Mouse (Mus musculus) forebrain, embryonic 13.5 days (tissue): ENCODE results near the gene Tbl3. TPM values are rescaled to one million over a fixed set of nuclear protein-coding genes. Genes with fewer than 3 reads are reported as not detected.
A peak's percentile ranks its signal among the peaks of the same experiment; 100 is the strongest.

Experiments used
- ATAC-seq: fragments of 200-750 bp; cut with Nextera tagmentation; 2 replicates; pipeline ENCODE4 v1.8.0; 2017
- H3K27ac ChIP-seq: fragments of 300-500 bp; sonication (generic); 2 replicates; pipeline ENCODE4 v1.5.1; 2015; ENCODE audit warnings: inconsistent platforms, mild to moderate bottlenecking, moderate library complexity
- H3K27me3 ChIP-seq: fragments of 300-500 bp; sonication (generic); 2 replicates; pipeline ENCODE4 v1.6.1; 2015; ENCODE audit warnings: mild to moderate bottlenecking, inconsistent platforms
- H3K36me3 ChIP-seq: fragments of 300-500 bp; sonication (generic); 2 replicates; pipeline ENCODE4 v1.6.1; 2015; ENCODE audit warnings: mild to moderate bottlenecking, inconsistent platforms; ENCODE audit not compliant: poor library complexity, severe bottlenecking
- H3K4me1 ChIP-seq: fragments of 300-500 bp; sonication (generic); 2 replicates; pipeline ENCODE4 v1.6.1; 2015; ENCODE audit warnings: inconsistent platforms
- H3K4me2 ChIP-seq: fragments of 300-500 bp; sonication (generic); 2 replicates; pipeline ENCODE4 v1.6.1; 2015; ENCODE audit warnings: inconsistent platforms, mild to moderate bottlenecking, moderate library complexity
- H3K4me3 ChIP-seq: fragments of 300-500 bp; sonication (generic); 2 replicates; pipeline ENCODE4 v1.5.1; 2015; ENCODE audit warnings: mild to moderate bottlenecking, inconsistent platforms
- H3K9ac ChIP-seq: fragments of 300-500 bp; sonication (generic); 2 replicates; pipeline ENCODE4 v1.6.1; 2015; ENCODE audit warnings: mild to moderate bottlenecking, inconsistent platforms
- H3K9me3 ChIP-seq: fragments of 300-500 bp; sonication (generic); replicated peaks from 2 replicates; pipeline ENCODE4 v1.6.1; 2016; ENCODE audit warnings: inconsistent platforms
- WGBS: fragments of 180-500 bp; shearing (Covaris S2); methylation state at CpG from one replicate; pipeline ENCODE4 v1.1.7; 2015; 5-methylcytosine and 5-hydroxymethylcytosine counted together
- polyA plus RNA-seq: library from polyadenylated mRNA; unstranded; fragments of >200 nt; fragmentation: Nextera tagmentation; extraction: Ambion mirVana; gene quantifications from 2 replicates; pipeline ENCODE4 v1.2.1, GENCODE M21; 2015

Gene Tbl3
- polyA plus RNA-seq, 1 experiment from 2014 or later, result 86.9 TPM

DNA sequence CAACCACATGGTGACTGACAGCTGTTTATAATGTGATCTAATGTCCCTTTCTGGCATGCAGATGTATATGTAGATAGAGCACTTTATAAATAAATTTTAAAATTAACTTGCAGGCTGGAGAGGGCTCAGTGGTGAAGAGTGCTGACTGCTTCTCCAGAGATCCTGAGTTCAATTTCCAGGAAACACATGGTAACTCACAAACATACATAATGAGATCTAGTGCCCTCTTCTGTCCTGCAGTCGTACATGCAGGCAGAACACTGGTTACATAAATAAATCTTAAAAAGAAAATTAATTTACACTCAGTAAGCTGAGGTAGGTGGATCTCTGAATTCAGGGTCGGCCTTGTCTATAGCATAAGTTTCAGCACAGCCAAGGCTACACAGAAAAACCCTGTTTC lies 1.2 kb upstream of the Tbl3 start:
- Histone ChIP-seq H3K4me3 (peak overlapping the region; percentile 83; the same call in 1 of the 2 replicates), H3K4me2 (no peak overlapping the region), H3K9ac (no peak overlapping the region), H3K9me3 (no peaks in the 10 kb centered on the region), H3K27ac (no peak overlapping the region), H3K4me1 (peaks cover 19% of the 10 kb centered on the region), H3K36me3 (peaks cover 20% of the 10 kb centered on the region), H3K27me3 (no peaks in the 10 kb centered on the region)
- WGBS, result 35% methylated on average over 2 of the region's 2 CpGs
- no peak for ATAC-seq

DNA sequence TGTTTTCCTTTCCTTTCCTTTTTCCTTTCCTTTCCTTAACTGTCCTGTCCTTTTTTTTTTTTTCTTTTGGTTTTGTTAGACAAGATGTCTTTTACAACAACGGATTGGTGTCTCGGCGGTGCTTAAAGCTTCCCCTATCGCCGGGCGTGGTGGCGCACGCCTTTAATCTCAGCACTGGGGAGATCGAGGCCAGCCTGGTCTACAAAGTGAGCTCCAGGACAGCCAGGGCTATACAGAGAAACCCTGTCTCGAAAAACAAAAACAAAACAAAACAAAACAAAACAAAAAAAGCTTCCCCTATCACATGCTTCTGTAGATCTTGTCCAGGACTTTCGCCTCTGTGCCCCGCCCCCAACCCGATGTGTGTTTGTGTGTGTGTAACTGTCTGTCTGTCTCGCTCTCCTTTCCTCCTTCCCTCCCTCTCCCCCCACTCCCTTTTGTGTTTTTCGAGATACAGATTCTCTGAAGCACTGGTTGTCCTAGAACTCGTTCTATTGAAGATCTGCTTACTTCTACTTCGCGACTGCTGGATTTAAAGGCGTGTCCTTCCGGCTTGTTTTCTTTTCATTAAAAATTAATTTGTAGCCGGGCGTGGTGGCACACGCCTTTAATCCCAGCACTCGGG lies 453 bp upstream of the Tbl3 start:
- peaks cover 19% of the 10 kb centered on the region for H3K4me1 ChIP-seq
- peak; percentile 50; the same call in 1 of the 2 replicates for ATAC-seq
- peaks cover 24% of the 10 kb centered on the region for H3K36me3 ChIP-seq
- peak overlapping the region; percentile 89 for H3K4me2 ChIP-seq
- peak overlapping the region; percentile 83 for H3K4me3 ChIP-seq
- no peaks in the 10 kb centered on the region for H3K9me3 ChIP-seq
- H3K27ac ChIP-seq, result peak overlapping the region; percentile 74
- 6% methylated on average over 24 of the region's 24 CpGs for WGBS
- H3K27me3 ChIP-seq, result no peaks in the 10 kb centered on the region
- peak overlapping the region; percentile 84 for H3K9ac ChIP-seq

DNA sequence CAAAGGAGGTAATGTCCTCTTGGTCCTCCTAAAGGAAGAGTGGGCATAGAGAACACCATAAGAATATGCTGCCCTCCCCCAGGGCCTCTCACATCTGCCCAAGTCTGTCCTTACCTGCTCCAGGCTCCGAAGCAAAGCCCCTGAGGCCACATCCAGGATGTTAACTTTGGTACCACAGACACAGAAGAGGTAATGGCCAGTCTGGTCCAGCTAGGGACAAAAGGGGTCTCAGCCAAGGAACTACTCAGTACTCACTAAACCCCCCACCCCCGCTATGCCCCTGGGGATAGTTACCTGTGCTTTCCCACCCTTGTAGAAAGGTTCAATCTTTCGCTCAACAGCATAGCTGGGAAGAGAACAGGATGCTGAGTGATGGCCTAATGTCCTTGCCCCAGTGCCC lies 1.6 kb downstream of the Tbl3 start:
- no peak for ATAC-seq
- Histone ChIP-seq H3K9me3 (no peaks in the 10 kb centered on the region), H3K4me2 (peak overlapping the region; percentile 89), H3K4me3 (peak overlapping the region; percentile 83), H3K27ac (no peak overlapping the region), H3K4me1 (peaks cover 19% of the 10 kb centered on the region), H3K27me3 (no peaks in the 10 kb centered on the region), H3K9ac (no peak overlapping the region), H3K36me3 (peaks cover 45% of the 10 kb centered on the region)
- 98% methylated on average over 3 of the region's 3 CpGs for WGBS

DNA sequence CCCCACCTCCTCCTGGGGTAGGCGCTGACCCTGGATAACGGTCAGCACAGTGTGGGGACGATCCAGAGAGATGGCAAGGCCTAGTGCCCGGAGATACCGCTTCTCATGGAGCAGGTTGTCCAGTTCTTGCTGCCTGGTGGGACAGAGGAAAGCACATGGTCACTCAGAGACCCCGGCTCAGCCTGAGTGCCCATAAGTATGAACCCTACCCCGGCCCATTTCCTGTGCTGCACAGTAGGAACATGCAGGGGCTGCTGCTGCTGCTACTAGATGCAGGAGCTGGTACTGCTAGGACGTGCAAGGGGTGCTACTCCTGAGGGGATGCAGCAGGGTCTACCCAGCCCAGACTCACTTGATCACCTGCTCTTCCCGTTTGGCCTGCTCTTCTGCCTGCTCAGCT lies 6.2 kb downstream of the Tbl3 start:
- ATAC-seq, result no peak
- Histone ChIP-seq H3K4me1 (peaks cover 27% of the 10 kb centered on the region), H3K4me3 (no peak overlapping the region), H3K4me2 (no peak overlapping the region), H3K9me3 (no peaks in the 10 kb centered on the region), H3K36me3 (peaks cover 59% of the 10 kb centered on the region), H3K9ac (no peak overlapping the region), H3K27ac (no peak overlapping the region), H3K27me3 (no peaks in the 10 kb centered on the region)
- 92% methylated on average over 9 of the region's 9 CpGs for WGBS

DNA sequence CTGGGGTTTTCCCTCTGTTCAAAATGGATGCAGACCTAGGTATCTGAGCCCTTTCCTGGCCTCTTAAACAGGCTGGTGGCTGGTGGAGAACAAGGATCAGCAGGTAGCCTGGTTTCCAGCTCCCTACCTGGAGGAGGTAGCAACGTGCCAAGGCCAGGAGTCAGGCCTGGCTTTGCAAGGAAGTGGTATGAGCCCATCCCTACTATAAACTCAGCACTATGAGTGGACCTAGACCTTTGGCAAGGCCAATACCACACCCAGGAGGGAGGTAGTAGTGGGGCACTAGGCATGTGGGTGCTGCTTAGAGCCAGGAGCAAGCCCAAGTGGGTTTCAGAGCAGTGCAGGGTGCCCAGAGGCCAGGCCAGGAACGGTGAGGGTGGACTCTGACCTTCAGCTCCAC lies 8.0 kb downstream of the Tbl3 start:
- no peak for ATAC-seq
- peaks cover 31% of the 10 kb centered on the region for H3K4me1 ChIP-seq
- H3K4me3 ChIP-seq, result no peak overlapping the region
- H3K27ac ChIP-seq, result no peak overlapping the region
- 82% methylated on average over 2 of the region's 2 CpGs for WGBS
- peaks cover 47% of the 10 kb centered on the region for H3K36me3 ChIP-seq
- no peaks in the 10 kb centered on the region for H3K27me3 ChIP-seq
- H3K9ac ChIP-seq, result no peak overlapping the region
- no peak overlapping the region for H3K4me2 ChIP-seq
- no peaks in the 10 kb centered on the region for H3K9me3 ChIP-seq

DNA sequence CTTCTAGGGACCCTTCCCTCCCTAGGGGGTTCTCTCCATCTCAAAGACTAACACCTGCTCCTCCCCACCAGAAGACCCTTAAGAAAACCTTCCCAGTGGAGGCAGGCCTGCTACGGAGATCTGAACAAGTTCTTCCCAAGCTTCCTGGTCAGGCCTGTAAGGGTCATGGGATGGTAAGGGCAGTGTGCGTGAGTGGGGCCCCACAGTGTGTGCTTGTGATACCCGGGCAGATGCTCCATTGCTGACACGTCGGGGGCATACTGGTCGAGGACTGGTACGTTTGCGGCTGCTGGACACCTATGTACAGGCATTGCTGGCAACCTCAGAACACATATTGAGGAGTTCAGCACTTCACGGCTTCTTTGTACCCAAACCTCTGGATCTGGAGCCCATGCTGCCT lies 8.7 kb downstream of the Tbl3 start:
- H3K4me1 ChIP-seq, result peaks cover 31% of the 10 kb centered on the region
- ATAC-seq, result no peak
- H3K27ac ChIP-seq, result no peak overlapping the region
- H3K9ac ChIP-seq, result no peak overlapping the region
- 75% methylated on average over 9 of the region's 9 CpGs for WGBS
- no peak overlapping the region for H3K4me2 ChIP-seq
- H3K4me3 ChIP-seq, result no peak overlapping the region
- no peaks in the 10 kb centered on the region for H3K27me3 ChIP-seq
- no peaks in the 10 kb centered on the region for H3K9me3 ChIP-seq
- peaks cover 39% of the 10 kb centered on the region for H3K36me3 ChIP-seq

DNA sequence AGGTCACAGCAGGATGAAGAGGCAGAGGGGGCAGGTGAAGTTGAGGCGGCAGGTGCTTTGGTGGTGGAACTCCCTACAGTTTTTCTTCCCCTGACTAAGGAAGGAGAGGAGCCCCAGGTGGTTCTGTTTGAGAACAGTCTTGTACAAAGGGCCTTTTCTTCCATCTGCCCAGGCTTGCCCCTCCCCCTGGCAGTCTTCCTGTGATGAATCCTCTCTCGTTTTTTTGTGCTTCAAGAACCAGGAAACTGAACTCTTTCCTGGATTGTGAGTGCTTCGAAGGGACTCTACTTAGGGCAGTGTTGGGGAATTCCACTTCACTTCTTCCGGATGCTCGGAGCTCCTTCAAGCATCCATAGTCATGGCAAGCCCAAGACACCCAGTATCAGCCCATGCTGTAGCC lies 9.5 kb downstream of the Tbl3 start:
- ATAC-seq, result no peak
- Histone ChIP-seq H3K27ac (no peak overlapping the region), H3K9ac (no peak overlapping the region), H3K4me1 (peaks cover 31% of the 10 kb centered on the region), H3K4me3 (no peak overlapping the region), H3K9me3 (no peaks in the 10 kb centered on the region), H3K36me3 (peaks cover 40% of the 10 kb centered on the region), H3K4me2 (no peak overlapping the region), H3K27me3 (no peaks in the 10 kb centered on the region)
- 17% methylated on average over 5 of the region's 5 CpGs for WGBS

DNA sequence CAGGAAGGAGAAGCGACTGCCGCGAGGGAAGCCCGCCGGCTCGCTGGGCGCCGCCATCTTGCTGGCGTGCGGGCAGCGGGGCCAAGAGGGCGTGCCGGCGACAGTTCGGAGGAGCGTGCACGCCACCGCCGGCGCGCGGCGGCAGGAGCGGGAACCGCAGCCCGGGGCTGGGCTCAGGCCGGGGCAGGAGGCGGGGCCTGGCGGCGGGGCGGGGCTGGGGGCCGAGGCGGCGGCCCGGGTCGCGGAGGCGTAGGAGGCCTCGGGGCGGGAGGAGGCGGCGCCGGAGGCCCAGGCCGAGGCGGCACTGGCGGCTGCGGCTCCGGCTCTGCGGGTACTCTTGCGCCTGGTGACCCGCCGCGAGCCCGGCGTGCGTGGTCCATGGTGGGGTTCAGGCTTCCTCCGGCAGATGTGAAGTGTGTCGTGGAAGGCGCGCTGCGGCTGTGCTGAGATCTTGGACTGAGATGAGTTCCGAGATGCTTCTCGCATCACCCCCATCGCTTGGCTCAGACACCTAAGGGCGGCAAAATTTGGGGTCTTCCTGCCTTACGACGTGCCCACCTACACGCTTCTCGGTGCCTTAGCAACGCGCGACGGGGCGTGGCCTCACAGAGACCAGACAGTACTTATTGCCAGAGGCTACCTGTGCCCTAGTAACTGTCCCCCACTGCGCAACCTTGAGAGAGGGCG lies 11.3 kb downstream of the Tbl3 start, which contains the start of the genes Gfer and Noxo1:
Gene Gfer (minus strand): TSS at position 146 of the 687 bp plus-strand sequence.
Gene Noxo1 (plus strand): TSS at position 224 of the 687 bp plus-strand sequence.
- Histone ChIP-seq H3K27me3 (no peaks in the 10 kb centered on the region), H3K4me1 (peaks cover 31% of the 10 kb centered on the region), H3K27ac (peak within 1 kb of the TSS; percentile 84), H3K9me3 (no peaks in the 10 kb centered on the region), H3K4me2 (peak within 1 kb of the TSS; percentile 66), H3K4me3 (peak within 1 kb of the TSS; percentile 79), H3K36me3 (peaks cover 33% of the 10 kb centered on the region), H3K9ac (peak within 1 kb of the TSS; percentile 87)
- ATAC-seq, result peak; percentile 89
- WGBS, result under 1% methylated on average over 46 of the region's 76 CpGs

DNA sequence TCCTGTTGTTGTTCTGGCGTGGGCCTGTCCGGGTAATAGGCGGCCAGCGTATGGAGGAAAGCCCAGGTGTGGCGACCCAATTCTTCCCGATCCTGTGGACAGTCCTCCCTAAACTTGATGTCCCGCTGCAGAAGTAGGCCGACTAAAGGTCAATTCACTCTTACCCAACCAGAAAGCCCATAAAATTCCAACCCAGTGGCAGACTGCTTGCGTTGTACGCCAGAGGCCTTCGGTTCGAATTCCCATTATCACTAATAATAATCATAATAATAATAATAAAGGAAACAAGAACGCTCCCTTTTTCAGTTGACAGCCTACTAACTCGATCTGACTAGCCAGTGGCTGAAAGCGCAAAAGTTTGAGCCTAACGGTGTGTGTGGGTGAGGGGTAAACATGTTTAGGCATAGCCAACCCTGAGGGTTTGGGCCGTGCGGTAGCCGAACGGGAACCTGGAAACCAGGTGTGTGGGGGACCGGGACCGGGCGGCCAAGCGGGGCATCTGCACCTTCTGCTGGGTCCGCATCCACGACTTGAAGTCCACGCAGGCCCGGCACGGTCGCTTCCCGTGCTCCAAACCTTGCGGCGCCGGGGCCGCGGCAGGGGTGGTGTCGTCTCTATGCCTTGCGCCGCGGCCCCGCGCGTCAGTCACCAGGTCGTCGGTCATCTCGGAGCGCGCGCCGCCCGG lies 12.0 kb downstream of the Tbl3 start:
- H3K4me2 ChIP-seq, result peak overlapping the region; percentile 66
- WGBS, result 5% methylated on average over 48 of the region's 51 CpGs
- ATAC-seq, result peak; percentile 56

DNA sequence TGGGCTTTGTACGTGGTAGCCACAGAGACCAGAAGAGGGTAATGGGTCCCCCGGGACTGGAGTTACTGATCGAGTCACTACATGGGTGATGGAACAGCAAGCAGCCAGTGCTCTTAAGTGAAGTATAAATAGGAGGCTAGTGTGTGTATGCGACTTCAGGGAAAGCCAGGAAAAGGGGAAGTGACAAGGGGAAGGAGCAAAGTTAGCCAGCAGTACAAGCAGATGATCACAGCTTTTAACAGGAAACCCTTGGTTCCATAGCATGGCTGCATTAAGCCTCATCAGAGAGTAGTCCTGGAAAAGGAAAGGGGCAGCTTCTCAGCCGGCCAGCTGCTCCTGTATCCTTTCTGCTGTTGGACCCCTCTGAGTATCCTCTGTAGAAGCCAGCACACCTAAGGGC lies 15.1 kb downstream of the Tbl3 start:
- Histone ChIP-seq H3K9ac (no peak overlapping the region), H3K27ac (no peak overlapping the region), H3K4me2 (no peak overlapping the region), H3K27me3 (peaks cover 28% of the 10 kb centered on the region), H3K9me3 (no peaks in the 10 kb centered on the region), H3K4me3 (no peak overlapping the region), H3K36me3 (peaks cover 15% of the 10 kb centered on the region), H3K4me1 (peaks cover 46% of the 10 kb centered on the region)
- ATAC-seq, result no peak
- WGBS, result 84% methylated on average over 5 of the region's 5 CpGs

More for the DNA sequence above, 12.0 kb downstream of the Tbl3 start:
- H3K27me3 ChIP-seq, result peaks cover 4% of the 10 kb centered on the region
- H3K9me3 ChIP-seq, result no peaks in the 10 kb centered on the region
- peak overlapping the region; percentile 84 for H3K27ac ChIP-seq
- peaks cover 35% of the 10 kb centered on the region for H3K4me1 ChIP-seq
- H3K36me3 ChIP-seq, result peaks cover 26% of the 10 kb centered on the region
- H3K9ac ChIP-seq, result peak overlapping the region; percentile 87
- peak overlapping the region; percentile 79 for H3K4me3 ChIP-seq

DNA sequence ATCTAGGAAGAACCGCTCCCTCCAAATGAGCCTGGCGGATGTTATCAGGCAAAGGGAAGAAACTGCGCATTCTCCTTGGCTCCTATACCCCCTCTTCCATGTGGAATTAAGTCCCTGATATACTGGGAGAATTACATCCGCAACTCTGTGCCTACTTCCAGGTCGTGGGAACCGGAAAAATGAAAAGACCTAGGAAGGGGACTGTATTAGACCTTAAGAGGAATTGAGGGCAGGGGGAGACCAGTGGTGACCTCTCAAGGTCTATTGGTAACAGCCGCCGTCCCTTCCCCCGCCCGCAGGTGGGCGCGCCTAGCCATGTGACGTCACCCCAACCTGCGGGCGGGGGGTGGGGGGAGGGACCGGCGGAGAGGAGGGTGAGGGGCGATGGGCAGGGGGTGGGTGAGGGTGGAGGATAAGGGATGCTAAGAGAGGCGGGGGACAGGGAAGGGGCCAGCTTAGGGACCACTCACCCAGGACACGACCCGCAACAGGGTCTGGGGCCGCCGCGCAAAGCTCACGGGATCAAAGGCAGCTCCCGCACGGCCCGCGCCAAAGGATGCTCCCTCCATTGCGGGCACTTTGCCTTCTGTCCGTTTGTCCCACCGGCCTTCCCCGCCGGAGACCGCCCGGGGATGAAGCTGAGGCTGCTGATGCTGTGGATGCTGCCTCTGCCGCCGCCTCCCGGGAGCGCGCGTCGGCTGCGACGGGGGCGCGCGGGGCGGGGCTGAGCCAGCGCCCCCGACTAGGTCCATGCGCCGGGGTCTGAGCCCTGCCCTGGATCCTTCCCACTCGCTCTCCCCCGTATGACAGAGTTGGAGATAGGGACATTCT lies 18.0 kb downstream of the Tbl3 start, which contains the start of gene Syngr3:
Gene Syngr3 (minus strand): TSS at position 705 of the 831 bp plus-strand sequence.
- Histone ChIP-seq H3K36me3 (peaks cover 22% of the 10 kb centered on the region), H3K4me2 (peak within 1 kb of the TSS; percentile 79), H3K9me3 (no peaks in the 10 kb centered on the region), H3K4me1 (peaks cover 33% of the 10 kb centered on the region), H3K9ac (peak within 1 kb of the TSS; percentile 93), H3K27ac (peak within 1 kb of the TSS; percentile 59; the same call in 1 of the 2 replicates), H3K27me3 (peaks cover 37% of the 10 kb centered on the region), H3K4me3 (peak within 1 kb of the TSS; percentile 80)
- WGBS, result under 1% methylated on average over 48 of the region's 55 CpGs
- ATAC-seq, result peak; percentile 72
